Mouse (Mus musculus): ENCODE results near the gene Cavin2. TPM values are rescaled to one million over a fixed set of nuclear protein-coding genes. Genes with fewer than 3 reads are reported as not detected.

Gene Cavin2
- 103 and 123 TPM in 2 replicates for polyA plus RNA-seq (2015; fragmentation: Nextera tagmentation; extraction: Ambion mirVana)

DNA sequence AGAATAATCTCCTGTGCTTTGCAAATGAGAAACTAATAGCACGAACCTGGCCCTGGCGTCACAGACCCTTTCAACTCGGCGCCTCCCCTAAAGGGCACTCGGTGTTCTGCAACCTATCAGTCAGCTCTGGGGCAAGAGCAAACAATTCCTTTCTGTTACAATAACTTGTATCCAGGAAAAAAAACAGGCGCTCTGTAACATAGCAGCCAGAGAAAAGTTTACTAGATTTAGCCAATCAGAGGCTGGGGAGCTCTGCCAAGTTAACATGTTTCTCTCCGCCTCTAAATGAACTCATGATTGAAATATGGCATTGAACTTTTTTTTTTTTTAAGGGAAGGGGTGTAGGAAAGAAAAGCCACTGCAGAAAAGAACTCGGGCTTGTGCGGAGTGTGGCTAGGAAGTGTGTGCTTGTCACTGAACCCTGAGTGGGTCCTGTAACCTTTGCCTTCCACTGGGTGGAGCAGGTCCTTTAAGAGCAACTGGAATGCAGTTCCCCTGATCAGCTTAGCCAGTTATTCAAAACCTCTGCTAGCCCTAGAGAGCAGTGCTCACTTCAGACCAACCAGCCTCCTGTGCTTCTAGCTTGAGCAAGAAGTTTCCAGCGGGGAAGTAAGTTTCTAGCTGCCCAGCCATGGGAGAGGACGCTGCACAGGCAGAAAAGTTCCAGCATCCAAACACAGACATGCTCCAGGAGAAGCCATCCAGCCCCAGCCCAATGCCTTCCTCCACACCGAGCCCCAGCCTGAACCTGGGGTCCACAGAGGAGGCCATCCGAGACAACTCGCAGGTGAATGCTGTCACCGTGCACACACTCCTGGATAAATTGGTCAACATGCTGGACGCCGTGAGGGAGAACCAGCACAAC is at the start of gene Cavin2:
Gene Cavin2 (plus strand): TSS at position 372 of the 865 bp plus-strand sequence.

Other genes starting within 250 kb of the Cavin2 start
- 11.2 and 15.0 TPM in 2 replicates for gene Nabp1, start 189.3 kb downstream of the Cavin2 start, polyA plus RNA-seq (2015; fragmentation: Nextera tagmentation; extraction: Ambion mirVana)